8 mouse cellular contexts compared by ENCODE assay signal in the genomic region with DNA sequence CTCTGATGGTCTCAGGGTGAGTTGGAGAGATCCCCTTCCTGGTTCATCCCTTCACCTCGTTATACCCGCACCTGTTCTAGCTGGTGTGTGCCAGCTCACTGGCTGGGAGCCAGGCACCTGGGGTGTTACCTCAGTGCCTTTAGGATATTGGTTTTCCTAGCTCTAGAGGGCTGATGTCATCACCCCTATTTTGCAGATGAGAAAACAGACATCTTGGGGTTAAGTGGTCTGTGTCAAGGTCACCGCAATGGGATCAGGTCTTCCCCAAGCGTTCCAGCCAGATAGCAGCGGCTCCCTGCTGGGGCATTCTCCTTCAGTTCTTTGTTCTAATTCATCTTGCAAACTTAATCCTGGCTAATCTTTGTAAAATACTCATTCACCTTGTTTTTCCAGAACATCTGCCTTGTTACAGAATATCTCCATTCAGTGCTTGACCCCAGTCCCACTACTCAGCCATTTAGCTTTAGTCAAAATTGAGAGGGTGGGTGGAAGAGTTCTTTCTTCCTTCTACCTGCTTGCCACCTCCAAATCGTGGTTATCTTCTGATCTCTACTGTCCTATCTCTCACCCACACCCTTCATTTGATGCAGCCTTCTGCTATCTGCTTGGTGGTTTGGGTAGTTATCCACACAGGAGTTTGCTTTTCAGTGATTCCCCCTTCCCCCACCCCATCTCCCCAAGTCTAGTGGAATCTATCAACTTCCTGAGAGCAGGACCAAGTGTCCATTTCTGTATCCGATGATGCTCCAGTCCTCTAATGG.
DNase-seq lines count a peak whose midpoint lies in the region; ATAC-seq lines count a peak whose summit lies in the region.

No protein-coding gene starts in this region.

- no peak overlapping the region for H3K4me3 ChIP-seq in hindbrain, embryonic 10.5 days
- no peak overlapping the region for H3K4me3 ChIP-seq in hindbrain, embryonic 12.5 days
- H3K4me3 ChIP-seq in embryonic facial prominence, embryonic 14.5 days (ENCODE audit: low read depth, low read length) = no peak overlapping the region

- H3K36me3 ChIP-seq in hindbrain, embryonic 10.5 days = peaks cover 11% of the 10 kb centered on the region
- peaks cover 5% of the 10 kb centered on the region; the same call in 1 of the 2 replicates for H3K36me3 ChIP-seq in hindbrain, embryonic 12.5 days
- H3K36me3 ChIP-seq in embryonic facial prominence, embryonic 14.5 days (ENCODE audit: control insufficient read depth, insufficient read depth, low read length) = peaks cover 44% of the 10 kb centered on the region

- no peak for ATAC-seq in hindbrain, embryonic 12.5 days (ENCODE audit: low FRiP score)
- ATAC-seq in embryonic facial prominence, embryonic 14.5 days (ENCODE audit: low read depth) = peak; percentile 6; the same call in 1 of the 2 replicates

- peaks cover 92% of the 10 kb centered on the region for H3K4me1 ChIP-seq in hindbrain, embryonic 10.5 days (replicated peaks)
- peaks cover 81% of the 10 kb centered on the region for H3K4me1 ChIP-seq in hindbrain, embryonic 12.5 days
- peaks cover 30% of the 10 kb centered on the region for H3K4me1 ChIP-seq in embryonic facial prominence, embryonic 14.5 days (ENCODE audit: control insufficient read depth, insufficient read depth, low read length)

- WGBS in hindbrain, embryonic 10.5 days = 25% methylated on average over 7 of the region's 7 CpGs
- 34% methylated on average over 7 of the region's 7 CpGs for WGBS in hindbrain, embryonic 12.5 days
- WGBS in embryonic facial prominence, embryonic 14.5 days = 33% methylated on average over 7 of the region's 7 CpGs

- H3K27ac ChIP-seq in hindbrain, embryonic 10.5 days = 0 out of 2 replicates have a peak overlapping the region, but pooled peaks have one; percentile 97
- no peak overlapping the region for H3K27ac ChIP-seq in hindbrain, embryonic 12.5 days
- peak overlapping the region; percentile 92 for H3K27ac ChIP-seq in embryonic facial prominence, embryonic 14.5 days (replicated peaks; ENCODE audit: low read depth, low read length)

- DNase-seq in hindbrain, embryonic 10.5 days (ENCODE audit: low spot score) = no peak
- peak; percentile 27 for DNase-seq in urinary bladder, postnatal 14 days (ENCODE audit: low spot score)
- no peak for DNase-seq in urinary bladder, postnatal 10 days (ENCODE audit: low spot score)
- peak; percentile 65 for DNase-seq in embryonic facial prominence, embryonic 14.5 days (ENCODE audit: low spot score)
- no peak for DNase-seq in embryo, embryonic 10.5 days (ENCODE audit: low spot score)
- no peak for DNase-seq in MN1 (ENCODE audit: low spot score)
- DNase-seq in left cerebral cortex, adult 18-20 months (ENCODE audit: low spot score in 2 of 2) = no peak

- H3K9me3 ChIP-seq in hindbrain, embryonic 10.5 days = no peaks in the 10 kb centered on the region
- H3K9me3 ChIP-seq in hindbrain, embryonic 12.5 days (replicated peaks) = no peaks in the 10 kb centered on the region
- H3K9me3 ChIP-seq in embryonic facial prominence, embryonic 14.5 days (ENCODE audit: control insufficient read depth, low read length) = no peaks in the 10 kb centered on the region

- no peak overlapping the region for H3K4me2 ChIP-seq in hindbrain, embryonic 12.5 days (replicated peaks)
- no peak overlapping the region for H3K4me2 ChIP-seq in embryonic facial prominence, embryonic 14.5 days (ENCODE audit: low read depth, low read length)

- H3K9ac ChIP-seq in hindbrain, embryonic 12.5 days = no peak overlapping the region; the same call in 1 of the 2 replicates
- no peak overlapping the region for H3K9ac ChIP-seq in embryonic facial prominence, embryonic 14.5 days (ENCODE audit: low read depth, low read length)

- peaks cover 10% of the 10 kb centered on the region; the same call in 1 of the 2 replicates for H3K27me3 ChIP-seq in hindbrain, embryonic 10.5 days (ENCODE audit: insufficient read depth, poor library complexity, severe bottlenecking)
- H3K27me3 ChIP-seq in hindbrain, embryonic 12.5 days = no peaks in the 10 kb centered on the region
- H3K27me3 ChIP-seq in embryonic facial prominence, embryonic 14.5 days (replicated peaks; ENCODE audit: control insufficient read depth, insufficient read depth, low read length) = no peaks in the 10 kb centered on the region

Comparison
In these comparisons a context has a peak if more than half of its experiments do, and no peak if none do; other contexts are left out.
1. DNase-seq: peak in urinary bladder, postnatal 14 days (single experiment) and embryonic facial prominence, embryonic 14.5 days (single experiment); none in hindbrain, embryonic 10.5 days (single experiment), urinary bladder, postnatal 10 days (single experiment), embryo, embryonic 10.5 days (single experiment), MN1 (single experiment) and left cerebral cortex, adult 18-20 months (0 of 2).